Mouse (Mus musculus) hindbrain, embryonic 11.5 days (tissue): ENCODE measurements at regions not wholly inside any gene's neighbourhood (a gene's known extent, or its start where the extent isn't known, plus 50 kb on each side); places are given as distances from the start of the nearest gene placed in this dataset.
"Not testable (repeated sequence)": the region's sequence is repeated elsewhere in the genome, so short reads cannot be mapped to it uniquely, and the experiment has no call there.

ENCODE experiments used
- ATAC-seq: fragments of 200-750 bp; cut with Nextera tagmentation; 2 replicates; pipeline ENCODE4 v1.8.0; 2017; ENCODE audit warnings: mild to moderate bottlenecking, moderate TSS enrichment, moderate library complexity; ENCODE audit not compliant: low FRiP score
- DNase-seq: peaks from one replicate; pipeline ENCODE4 v3.0.0-alpha.2; 2015; ENCODE audit warnings: low spot score
- H3K27ac ChIP-seq: fragments of 300-500 bp; sonication (generic); 2 replicates; pipeline ENCODE4 v1.5.1; 2014; ENCODE audit warnings: mild to moderate bottlenecking, low read depth, low read length
- H3K27me3 ChIP-seq: fragments of 300-500 bp; sonication (generic); 2 replicates; pipeline ENCODE4 v1.6.1; 2014; ENCODE audit warnings: mild to moderate bottlenecking, low read length, moderate library complexity, mixed read lengths; ENCODE audit not compliant: control insufficient read depth, insufficient read depth
- H3K36me3 ChIP-seq: fragments of 300-500 bp; sonication (generic); 2 replicates; pipeline ENCODE4 v1.6.1; 2014; ENCODE audit warnings: mild to moderate bottlenecking, low read length, moderate library complexity, mixed read lengths; ENCODE audit not compliant: control insufficient read depth, insufficient read depth
- H3K4me1 ChIP-seq: fragments of 300-500 bp; sonication (generic); replicated peaks from 2 replicates; pipeline ENCODE4 v1.6.1; 2014; ENCODE audit warnings: low read length, mixed read lengths; ENCODE audit not compliant: control insufficient read depth, insufficient read depth
- H3K4me2 ChIP-seq: fragments of 300-500 bp; sonication (generic); replicated peaks from 2 replicates; pipeline ENCODE4 v1.6.1; 2014; ENCODE audit warnings: mild to moderate bottlenecking, low read depth, low read length
- H3K4me3 ChIP-seq: fragments of 300-500 bp; sonication (generic); 2 replicates; pipeline ENCODE4 v1.5.1; 2014; ENCODE audit warnings: low read depth, low read length
- H3K9ac ChIP-seq: fragments of 300-500 bp; sonication (generic); 2 replicates; pipeline ENCODE4 v1.6.1; 2014; ENCODE audit warnings: low read depth, low read length
- H3K9me3 ChIP-seq: fragments of 300-500 bp; sonication (generic); 2 replicates; pipeline ENCODE4 v1.6.1; 2016; ENCODE audit warnings: low read length; ENCODE audit not compliant: control insufficient read depth
- WGBS: fragments of 180-500 bp; shearing (Covaris S2); extraction: QIAGEN DNeasy Blood & Tissue Kit; methylation state at CpG from one replicate; pipeline ENCODE4 v1.1.7; 2014; 5-methylcytosine and 5-hydroxymethylcytosine counted together

- not testable (repeated sequence) for H3K9me3 ChIP-seq, DNase-seq, H3K27ac ChIP-seq, H3K9ac ChIP-seq, H3K4me3 ChIP-seq, ATAC-seq, H3K4me1 ChIP-seq, H3K4me2 ChIP-seq, H3K27me3 ChIP-seq, H3K36me3 ChIP-seq
- WGBS: 83% methylated on average over 5 of the region's 6 CpGs
Observed at GRCm38 (mm10) chr12:23026976-23027375, 753.1 kb downstream of the Gm10330 start.

- H3K4me1 ChIP-seq, H3K9ac ChIP-seq, H3K4me3 ChIP-seq, DNase-seq, H3K27me3 ChIP-seq, H3K36me3 ChIP-seq, H3K27ac ChIP-seq, H3K4me2 ChIP-seq, H3K9me3 ChIP-seq, ATAC-seq: not testable (repeated sequence)
- WGBS: 90% methylated on average over 8 of the region's 8 CpGs
Observed at GRCm38 (mm10) chr12:23023556-23023955, 756.5 kb downstream of the Gm10330 start.

DNA sequence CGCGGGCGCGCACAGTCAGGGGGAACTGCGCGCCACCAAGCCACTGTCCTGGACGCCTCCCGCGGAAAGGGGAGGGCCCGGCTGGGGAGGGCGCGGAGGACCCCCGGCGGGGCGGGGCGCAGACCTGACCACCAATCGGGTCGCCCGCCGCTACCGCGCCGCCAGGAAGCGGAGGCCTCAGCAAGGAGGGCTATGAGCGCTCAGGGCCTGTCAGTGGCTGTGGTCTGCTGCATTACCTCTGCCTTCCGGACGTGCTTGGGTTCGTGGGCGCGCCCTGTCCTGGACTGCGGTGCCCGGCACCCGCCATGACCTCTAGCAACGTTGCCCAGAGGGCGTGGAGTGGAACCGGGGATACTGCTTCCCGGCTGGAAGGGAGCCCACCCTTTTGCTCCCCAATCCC is 769.9 kb downstream of the Gm10330 start:
- 1% methylated on average over 27 of the region's 37 CpGs for WGBS
- not testable (repeated sequence) for H3K9ac ChIP-seq, H3K36me3 ChIP-seq, H3K27ac ChIP-seq, H3K4me1 ChIP-seq, H3K27me3 ChIP-seq, H3K9me3 ChIP-seq
- 0 out of 2 replicates have a peak, but pooled peaks have one; percentile 53 for ATAC-seq
- H3K4me3 ChIP-seq: peak overlapping the region; percentile 37
- DNase-seq: peak; percentile 57
- H3K4me2 ChIP-seq: 0 out of 2 replicates have a peak overlapping the region, but pooled peaks have one; percentile 26

DNA sequence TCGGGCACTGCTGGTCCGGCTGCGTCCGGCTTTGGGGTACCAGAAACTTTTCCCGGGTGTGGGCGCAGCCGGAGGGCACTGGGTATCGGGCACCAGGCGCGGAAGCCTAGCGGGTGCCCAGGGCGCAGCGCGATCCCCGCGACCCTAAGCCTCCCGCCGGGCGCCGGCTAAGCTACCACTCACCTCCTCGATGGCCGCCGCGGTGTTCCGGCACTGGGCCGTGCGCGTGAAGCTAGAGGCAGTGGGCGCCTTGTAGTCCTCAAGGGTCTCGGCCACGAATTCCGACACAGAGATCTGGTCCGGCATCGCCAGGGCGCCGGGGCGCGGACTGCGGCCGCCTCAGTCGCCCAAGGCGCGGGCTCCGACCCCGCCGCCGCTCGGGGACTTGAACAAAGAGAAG is 770.4 kb downstream of the Gm10330 start:
- H3K27ac ChIP-seq, H3K36me3 ChIP-seq, ATAC-seq, H3K9me3 ChIP-seq, H3K4me1 ChIP-seq, H3K27me3 ChIP-seq: not testable (repeated sequence)
- DNase-seq: peak; percentile 42
- H3K4me3 ChIP-seq: peak overlapping the region; percentile 37
- 0 out of 2 replicates have a peak overlapping the region, but pooled peaks have one; percentile 26 for H3K4me2 ChIP-seq
- H3K9ac ChIP-seq: 0 out of 2 replicates have a peak overlapping the region, but pooled peaks have one; percentile 23
- 2% methylated on average over 21 of the region's 48 CpGs for WGBS
